Mouse (Mus musculus) mouse trophoblast stem cell (cell line): Measurements from ENCODE around the gene Sox5.
"Not testable (repeated sequence)": the region's sequence is repeated elsewhere in the genome, so short reads cannot be mapped to it uniquely, and the experiment has no call there.

ENCODE experiments used
- in situ Hi-C, 2 experiments: fragments of 300-500 bp; cut with MseI, MboI; formaldehyde crosslinking; loops; 2 replicates in 1 of 2; 3 replicates in 1 of 2; pipeline ENCODE4 v1.15.1; 2025

The Sox5 gene

DNA sequence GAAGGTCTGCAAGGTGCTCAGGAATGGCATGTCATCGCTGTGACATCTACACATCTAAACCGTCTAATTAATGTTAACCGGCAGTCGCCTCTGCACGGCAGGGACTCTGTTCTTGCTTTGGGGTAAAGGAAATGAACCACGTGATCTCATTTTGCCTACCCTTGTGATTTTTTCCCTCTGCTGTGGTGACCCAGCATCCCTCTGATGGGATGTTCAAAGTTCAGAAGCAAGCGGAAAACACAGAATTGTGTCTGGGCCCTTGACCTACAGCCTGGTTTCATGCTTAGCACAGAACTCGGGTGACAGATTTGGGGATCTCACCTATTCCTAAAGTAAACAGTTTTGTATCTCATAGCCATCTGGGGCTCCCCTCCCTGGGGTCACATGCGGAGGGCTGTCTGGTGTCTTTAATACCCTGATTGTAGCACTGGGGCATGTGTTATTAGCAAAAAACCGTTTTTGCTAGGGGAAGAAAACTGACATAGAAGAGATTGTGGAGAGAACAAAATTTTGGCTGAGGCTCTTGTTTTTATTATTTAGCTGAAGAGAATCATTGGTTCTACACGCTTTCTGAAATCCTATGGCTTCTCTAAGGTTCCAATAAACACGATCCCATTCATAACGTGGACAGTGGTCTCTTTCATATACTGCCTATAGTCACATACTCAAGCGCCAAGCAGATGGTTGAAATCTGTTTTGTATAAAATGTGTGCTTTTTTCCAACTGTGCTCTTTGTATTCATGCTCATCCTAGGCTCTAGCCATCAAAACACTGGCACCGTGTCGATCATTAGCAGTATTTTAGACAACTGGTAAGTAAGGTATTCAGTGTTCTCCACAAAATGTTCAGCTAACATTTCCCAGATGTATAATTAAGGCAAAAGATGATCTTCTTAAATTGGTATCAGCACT lies 584.3 kb downstream of the Sox5 start:
- in situ Hi-C loops, result no loop called here

DNA sequence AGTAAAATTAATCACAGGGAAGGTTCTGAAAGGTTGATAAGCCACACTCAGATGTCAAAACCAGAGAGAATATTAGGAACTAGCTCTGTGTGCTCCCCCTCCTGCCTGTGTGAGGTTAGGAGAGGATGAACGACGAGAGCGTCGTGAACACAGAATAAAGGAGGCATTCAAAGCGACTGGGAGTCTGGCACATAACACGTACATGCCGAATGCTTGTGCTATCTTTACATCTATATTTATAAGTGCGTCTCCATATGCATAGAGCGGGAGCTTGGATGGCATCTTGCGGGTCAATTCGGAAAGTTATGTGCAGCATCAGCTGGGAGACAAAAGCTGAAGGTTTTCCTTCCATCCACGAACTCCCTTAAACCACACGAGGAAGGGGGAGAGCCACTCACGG lies 585.8 kb downstream of the Sox5 start:
- in situ Hi-C loops, result no loop called here

DNA sequence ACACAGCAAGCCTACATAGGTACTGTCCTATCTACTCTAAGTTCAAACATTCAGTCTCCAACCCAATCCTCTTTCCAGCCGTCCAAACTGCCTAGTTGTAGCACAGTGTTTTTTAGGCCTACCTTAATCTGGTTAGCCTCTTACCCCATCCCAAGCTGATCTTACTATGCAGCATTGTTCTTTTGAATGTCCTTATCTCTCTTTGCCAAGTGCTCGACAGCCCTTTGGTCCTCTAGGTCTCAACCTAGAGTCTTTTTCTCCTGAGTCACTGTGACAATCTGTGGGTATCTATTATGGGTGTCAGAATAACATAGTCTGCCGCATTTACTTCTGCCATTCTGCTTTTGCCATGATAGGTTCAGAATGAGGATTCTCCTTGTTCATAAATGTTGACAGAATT lies 598.7 kb downstream of the Sox5 start:
- in situ Hi-C loops, result no loop called here

DNA sequence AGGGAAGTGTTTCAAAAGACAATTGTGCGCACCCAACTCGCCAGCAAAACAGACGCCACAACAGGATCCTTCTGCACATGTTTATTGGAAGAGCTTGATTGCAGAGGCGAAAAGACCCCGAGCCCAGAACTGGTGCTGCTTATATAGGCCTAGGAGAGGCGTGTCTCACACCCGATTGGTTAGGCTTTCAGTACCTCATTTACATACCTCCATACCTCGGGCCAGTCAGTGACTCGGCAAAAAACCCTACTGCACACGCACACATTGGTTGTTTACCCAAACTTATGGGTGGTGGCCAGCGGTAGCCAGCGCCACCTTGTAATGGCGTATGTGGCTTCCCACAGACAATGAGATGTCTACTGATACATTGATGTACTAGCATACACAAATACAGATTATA lies 599.3 kb downstream of the Sox5 start:
- in situ Hi-C loops, result not testable (repeated sequence)

DNA sequence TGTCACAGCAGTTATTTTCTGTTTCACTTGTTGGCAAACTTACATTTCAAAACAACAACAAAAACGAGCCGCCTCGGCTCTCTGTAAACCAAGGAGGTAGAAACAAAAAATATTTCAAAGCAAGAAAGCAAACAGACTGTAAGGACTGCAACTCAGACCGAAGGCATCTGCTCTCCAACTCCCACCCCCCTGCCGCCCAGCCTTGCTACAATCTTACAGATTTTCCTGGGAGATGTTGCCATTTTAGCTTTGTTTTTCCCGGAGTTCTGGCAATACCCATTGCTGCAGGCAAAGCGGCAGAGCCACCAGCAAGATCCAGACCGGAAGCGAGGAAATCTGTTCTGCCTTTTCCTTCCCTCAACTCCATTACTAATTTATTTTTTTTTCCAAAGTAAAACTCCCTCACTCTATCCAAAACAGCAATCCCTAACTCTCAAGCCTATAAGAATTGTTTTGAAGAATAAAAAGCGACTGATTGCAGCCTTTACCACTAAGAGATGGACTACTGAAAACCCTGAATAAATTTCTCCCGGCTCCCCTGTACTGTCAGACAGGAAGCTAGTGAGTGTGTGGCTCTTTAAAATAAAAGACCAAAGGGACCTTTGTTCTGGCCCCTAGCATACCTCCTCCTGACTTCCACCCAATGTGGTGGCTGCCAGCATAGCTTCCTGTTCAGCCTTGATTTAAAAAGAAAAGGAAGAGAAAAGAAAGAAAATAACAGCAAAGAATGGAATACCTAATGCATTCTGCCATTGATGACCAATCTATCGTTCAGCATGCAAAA lies 600.5 kb downstream of the Sox5 start:
- in situ Hi-C loops, result no loop called here

DNA sequence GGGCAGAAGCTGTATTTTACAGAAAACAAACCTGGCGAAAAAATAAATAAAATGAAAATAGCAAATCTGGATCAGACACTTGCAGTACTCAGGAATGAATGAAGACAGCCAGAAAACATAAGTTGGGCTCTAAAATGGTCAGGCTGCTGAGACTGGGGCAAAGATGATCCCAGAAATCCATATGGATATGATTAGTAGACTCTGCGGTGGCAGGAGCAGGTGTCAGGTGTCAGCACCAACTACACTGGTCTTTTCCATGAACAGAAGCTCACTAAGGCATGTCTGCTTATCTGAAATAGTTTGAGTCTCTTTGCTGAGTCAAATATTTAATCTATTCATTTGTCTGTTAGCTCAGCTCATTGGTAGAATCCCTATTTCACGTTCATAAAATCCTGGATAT lies 602.7 kb downstream of the Sox5 start:
- in situ Hi-C loops, result no loop called here

DNA sequence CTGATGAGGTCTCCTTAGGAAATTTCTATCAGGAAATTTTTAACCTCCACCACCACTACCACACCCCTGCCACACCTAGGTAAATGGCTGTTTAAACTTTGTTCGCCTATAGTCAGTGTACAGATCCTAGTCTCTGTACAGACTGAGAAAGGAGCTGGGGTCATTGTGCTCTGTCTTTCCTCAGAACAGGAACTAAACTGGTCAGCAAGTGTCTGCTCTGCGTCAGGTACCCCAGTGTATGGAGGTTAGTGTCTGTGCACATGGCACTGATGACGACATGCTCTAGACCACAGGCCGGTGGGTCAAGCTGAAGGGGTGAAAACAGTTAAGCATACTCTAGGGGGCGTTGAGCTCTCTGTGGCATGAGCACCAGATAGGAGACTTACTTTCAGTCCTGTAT lies 605.1 kb downstream of the Sox5 start:
- in situ Hi-C loops, result no loop called here

DNA sequence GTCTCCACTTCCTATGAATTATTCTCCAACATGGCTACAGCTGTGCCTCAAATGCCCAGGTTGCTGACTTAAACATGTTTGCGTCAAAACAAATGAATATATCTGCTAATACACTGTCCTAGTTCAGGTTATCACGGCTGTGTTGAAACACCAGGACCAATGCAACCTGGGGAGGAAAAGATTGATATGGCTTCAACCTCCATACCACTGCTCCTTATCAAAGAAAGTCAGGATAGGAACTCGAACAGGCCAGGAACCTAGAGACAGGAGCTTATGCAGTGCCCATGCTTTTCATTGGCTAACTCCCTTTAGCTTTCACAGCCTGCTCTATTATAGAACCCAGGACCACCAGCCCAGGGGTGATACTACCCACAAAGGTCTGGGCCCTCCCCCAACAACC lies 606.2 kb downstream of the Sox5 start:
- in situ Hi-C loops, result no loop called here

DNA sequence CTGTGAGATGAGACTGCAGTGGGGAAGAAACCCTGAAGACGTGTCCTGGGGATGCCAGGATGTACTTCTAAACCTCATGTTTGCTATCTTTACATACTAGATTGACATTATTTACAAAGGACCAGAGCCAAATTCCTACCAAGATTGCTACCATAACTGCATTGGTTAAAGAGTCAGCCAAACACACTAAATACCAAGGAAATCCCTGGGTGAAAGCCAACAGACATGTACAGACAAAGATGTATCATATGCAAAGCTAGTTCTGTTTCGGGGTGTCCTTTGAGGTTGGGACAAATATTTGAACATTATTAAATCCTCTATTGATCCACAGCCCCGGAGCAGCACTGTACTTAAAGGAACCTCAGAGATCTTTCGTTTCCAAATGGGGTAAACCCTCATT lies 611.2 kb downstream of the Sox5 start:
- in situ Hi-C loops, result no loop called here

DNA sequence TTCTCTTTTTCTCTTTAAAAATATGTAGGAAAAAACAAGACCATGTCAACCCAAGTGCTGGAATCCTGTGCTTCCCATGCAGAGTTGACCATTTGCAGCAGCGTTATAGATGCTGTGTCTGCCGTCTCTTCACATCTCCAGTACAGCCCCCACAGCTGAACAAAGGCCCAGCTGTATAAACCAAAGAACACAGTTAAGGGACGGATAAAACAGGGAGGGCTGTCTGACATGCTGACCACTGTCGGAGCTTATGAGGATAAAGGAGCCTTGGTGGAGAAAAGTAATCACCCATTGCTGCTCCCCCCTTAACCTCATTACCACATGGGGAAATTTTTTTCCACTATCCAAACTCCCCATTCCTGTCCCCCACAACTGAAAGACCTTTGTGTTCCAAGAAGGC lies 612.0 kb downstream of the Sox5 start:
- in situ Hi-C loops, result no loop called here

DNA sequence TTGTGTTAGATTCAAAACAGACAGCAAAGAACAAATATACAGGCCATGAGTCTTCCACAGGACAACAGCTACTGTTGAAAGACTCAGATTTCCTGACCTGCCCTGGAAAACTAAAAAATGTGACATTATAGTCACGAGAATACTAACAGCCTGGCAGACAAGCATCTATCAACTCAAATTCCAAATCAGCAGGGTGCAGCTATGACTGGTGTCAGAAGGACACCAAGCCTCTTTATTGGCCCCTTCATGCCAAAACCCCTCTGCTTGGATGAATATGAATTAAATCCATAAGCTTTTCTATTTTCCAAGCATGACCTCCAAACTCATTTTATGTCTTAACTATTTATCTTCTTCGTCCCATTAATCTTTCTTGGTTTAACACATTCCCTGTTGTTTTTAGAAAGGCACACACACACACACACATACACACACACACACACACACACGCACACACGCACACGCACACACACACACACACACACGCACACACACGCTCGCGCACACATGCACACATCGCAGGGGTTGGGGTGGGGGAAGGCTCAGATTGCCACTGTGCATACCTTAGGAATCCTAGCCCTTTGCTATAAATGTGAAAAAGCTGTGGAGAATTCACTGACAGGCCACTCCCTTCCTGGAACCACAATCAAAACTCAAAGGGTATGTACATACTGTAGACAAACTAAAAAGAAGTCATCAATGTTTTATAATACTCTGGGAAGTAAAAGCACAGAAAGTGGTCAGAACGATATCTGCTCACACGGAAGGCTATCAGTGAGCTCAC lies 612.9 kb downstream of the Sox5 start:
- in situ Hi-C loops, result no loop called here

DNA sequence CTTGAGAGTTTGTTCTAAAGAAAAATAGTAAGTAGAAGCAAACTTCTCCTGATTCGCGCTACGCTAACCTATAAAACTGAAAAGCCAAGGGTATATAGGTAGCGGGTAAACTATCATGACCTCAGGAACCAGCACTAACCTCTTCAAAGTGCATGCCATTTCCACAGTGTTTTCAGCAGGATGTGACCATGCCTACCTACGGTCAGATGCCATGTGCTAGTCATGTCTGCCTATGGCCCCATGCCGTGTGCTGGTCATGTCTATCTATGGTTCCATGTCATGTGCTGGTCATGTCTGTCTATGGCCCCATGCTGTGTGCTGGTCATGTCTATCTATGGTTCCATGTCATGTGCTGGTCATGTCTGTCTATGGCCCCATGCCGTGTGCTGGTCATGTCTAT lies 614.7 kb downstream of the Sox5 start:
- in situ Hi-C loops, result no loop called here

DNA sequence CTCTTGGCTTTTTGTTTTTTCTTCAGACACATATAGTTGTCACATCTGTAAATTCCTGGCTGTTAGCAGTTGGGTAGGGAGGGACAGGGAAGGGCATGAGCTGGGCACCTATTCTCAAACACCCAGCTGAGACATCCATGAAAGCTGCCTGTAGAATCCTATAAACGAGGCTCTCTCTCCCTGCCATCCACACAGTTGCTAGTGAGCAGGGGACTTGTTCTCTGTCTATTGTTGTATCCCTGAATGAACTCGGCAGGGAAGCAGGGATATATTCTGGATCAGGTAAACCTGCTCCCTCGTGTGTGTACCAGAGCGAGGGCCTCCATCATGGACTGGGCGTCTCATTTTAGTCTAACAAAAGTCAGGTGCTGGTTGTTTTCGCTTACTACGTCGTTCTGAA lies 615.1 kb downstream of the Sox5 start:
- in situ Hi-C loops, result no loop called here

DNA sequence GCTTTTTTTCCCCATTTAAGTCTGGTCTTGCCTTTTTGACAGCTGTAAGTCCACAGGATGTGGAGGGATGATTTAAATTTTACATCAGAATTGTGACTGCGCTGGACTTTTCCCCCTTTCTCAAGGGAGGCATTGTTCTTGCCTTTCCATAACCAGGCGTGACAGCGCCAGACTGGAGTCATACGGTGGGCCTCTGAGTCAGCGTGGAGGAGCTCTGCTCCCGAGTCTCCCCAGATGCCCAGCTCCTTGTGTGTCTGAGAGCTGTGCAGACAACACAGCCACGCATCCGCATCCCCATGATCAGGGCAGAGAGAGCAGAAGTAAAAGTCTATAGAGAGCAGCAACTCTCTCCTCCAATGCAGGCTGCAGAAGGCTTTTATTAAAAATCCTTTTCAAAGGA lies 615.7 kb downstream of the Sox5 start:
- in situ Hi-C loops, result no loop called here

DNA sequence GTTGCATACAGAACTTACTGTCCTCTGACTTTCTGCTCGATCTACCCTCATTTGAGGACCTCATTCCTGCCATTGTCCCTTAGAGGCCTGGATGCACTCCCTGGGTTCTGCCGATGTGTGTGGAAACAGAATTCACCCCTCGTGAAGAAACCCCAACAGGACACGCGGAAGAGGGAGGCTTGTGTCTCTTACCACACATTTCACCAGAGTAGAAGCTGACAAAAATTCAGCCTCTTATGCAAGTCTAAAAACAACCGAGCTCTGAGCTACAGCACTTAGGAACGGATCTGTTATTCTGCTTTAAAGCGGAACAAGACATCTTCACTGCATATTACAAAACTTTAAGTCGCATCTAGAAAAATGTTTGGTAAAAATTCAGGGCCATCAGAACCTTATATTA lies 618.3 kb downstream of the Sox5 start:
- in situ Hi-C loops, result no loop called here

DNA sequence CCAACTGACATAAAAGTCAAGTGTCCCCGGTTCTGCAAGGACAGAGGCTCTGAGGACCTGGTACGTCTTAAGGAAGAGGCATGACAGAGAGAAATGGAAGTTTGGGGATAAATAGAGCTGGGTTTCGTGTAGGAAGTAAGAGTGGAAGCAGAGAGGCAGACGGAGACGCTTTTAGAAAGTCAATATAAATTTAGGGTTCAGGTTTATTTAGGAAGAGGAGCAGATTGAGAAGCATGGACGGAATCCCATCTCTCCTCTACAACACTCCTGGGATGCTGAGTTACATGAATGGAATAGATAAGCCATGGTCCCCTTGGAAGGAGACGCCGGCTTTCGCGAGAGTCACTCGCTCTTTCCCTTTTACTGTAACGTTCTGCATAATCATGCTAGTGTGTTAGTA lies 623.1 kb downstream of the Sox5 start:
- in situ Hi-C loops, result no loop called here

DNA sequence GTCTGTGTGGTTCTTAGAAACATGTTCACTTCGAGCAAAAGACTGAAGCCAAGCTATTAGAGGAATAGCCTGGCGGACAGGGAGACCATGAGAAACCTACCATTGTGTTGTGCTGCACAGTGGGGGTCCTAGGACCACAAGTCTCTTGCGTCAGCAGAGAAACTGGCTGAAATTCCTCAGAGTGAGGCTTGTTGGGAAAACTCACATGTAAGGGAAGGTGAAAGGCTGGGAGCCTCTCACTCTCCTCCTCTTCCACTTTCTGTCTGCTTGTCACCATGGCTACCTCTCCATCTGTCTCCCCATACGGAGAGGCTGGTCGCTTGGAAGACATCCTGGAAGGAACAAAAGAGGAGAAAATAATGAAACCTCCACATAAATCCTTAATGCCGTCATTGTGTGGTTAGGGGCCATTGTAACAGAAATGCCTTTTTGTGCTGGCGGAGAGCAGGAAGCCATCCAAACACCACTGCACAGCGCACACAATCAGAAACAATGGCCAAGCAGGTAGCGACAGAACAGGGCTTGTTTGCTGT lies 626.8 kb downstream of the Sox5 start:
- in situ Hi-C loops, result no loop called here

DNA sequence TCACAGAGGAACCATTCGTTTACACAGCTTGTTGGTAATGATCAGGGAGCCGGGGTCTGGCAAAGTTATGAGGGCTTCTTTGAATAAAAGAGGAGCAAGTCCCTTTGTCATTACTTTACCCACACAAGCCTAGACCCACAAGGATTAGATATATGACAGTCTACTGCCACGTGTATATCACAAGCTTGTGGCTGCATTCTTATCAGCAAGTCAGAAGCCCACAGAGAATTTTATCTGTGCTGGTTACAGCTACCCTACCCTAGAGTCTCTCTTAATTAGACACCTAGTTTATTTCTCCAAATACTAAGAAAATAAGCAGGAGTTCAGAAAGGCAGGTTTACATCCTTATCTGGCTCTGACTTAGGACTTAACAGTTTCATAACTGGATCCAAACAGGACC lies 629.8 kb downstream of the Sox5 start:
- in situ Hi-C loops, result no loop called here

DNA sequence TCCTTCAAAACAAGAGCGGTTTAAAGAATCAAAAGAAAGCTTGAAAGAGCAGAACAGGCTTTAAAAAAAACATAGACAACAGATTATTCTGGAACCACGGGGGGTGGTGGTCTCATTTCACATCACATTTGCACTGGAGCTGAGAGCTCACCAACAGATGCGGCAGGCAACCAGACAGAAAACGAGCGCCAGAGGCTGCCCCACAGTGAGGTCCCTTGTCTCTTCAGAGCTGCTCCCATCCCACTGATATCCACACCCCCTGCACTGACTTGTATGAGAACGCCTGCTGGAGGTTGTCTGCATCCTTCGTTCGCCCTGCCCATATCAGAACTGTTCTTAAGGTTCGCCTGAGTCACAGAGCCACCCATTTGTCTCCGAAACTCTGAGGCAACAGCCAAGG lies 630.7 kb downstream of the Sox5 start:
- in situ Hi-C loops, result no loop called here

DNA sequence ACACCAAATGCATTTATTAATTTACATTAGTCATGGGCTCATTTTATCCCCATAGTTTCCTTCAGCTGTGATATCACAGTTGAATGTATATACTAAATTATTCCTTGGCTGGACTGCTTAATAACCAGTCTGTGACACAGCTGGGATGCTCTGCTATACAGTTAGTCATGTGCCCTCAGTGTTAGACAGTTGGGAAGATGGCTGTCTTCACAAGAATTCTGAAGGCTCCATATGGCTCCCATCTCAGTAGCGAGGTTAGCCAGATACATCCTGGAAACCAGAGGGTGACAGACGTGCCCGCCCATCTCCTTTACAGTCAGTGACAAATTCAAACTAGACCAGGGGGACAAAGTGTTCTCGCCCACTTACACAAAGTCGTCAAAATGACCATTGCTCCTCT lies 644.4 kb downstream of the Sox5 start:
- in situ Hi-C loops, result no loop called here

DNA sequence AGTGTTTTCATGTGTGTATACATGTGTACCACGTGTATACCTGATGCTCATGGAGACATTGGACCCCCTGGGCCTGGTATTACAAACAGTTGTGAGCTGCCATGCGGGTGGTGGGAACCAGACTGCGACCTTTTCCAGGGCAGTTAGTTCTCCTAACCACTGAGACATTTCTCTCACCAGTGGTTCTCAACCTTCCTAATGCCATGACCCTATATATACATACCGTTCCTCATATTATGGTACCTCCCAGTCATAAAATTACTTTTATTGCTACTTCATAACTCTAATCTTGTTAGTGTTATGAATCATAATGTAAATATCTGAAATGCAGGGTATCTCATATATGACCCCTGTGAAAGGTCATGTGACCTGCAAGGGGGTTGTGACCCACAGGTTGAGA lies 644.9 kb downstream of the Sox5 start:
- in situ Hi-C loops, result no loop called here

DNA sequence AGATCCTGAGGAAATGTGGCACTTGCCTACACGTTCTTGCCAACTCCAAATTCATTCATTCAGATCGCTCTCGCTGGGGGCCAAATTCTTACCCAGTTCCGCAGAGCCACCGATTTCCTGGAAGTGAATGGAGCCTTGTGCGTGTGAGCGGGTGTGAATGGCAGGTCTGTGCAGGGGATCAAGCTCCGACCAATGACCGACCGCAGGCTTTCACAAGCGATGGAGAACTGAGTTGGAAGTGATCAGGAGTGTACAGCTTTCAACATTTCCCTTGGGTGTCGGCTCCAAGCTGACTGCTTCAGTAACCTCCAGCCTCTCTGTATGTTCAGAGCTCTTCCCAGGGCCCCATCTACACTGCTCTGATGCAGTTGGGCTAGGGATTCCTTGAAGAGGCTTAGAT lies 651.9 kb downstream of the Sox5 start:
- in situ Hi-C loops, result no loop called here
